Mouse (Mus musculus) lung, postnatal 0 days (tissue): ENCODE measurements around the gene Gtf3c2. TPM values are rescaled to one million over a fixed set of nuclear protein-coding genes. Genes with fewer than 3 reads are reported as not detected.
A peak's percentile ranks its signal among the peaks of the same experiment; 100 is the strongest.

ENCODE experiments used
- ATAC-seq: fragments of 200-750 bp; cut with Nextera tagmentation; 2 replicates; pipeline ENCODE4 v1.8.0; 2017; ENCODE audit warnings: moderate library complexity
- DNase-seq: peaks from one replicate; pipeline ENCODE4 v3.0.0-alpha.2; 2016; ENCODE audit warnings: low spot score
- H3K27ac ChIP-seq: fragments of 300-500 bp; sonication (generic); 2 replicates; pipeline ENCODE4 v1.5.1; 2014; ENCODE audit warnings: antibody characterized with exemption, mild to moderate bottlenecking, low read length, mixed read lengths
- H3K27me3 ChIP-seq: fragments of 300-500 bp; sonication (generic); replicated peaks from 2 replicates; pipeline ENCODE4 v1.6.1; 2014; ENCODE audit warnings: low read length, mixed read lengths; ENCODE audit not compliant: insufficient read depth
- H3K36me3 ChIP-seq: fragments of 300-500 bp; sonication (generic); 2 replicates; pipeline ENCODE4 v1.6.1; 2014; ENCODE audit warnings: low read length, mixed read lengths; ENCODE audit not compliant: insufficient read depth
- H3K4me1 ChIP-seq: fragments of 300-500 bp; sonication (generic); 2 replicates; pipeline ENCODE4 v1.6.1; 2014; ENCODE audit warnings: antibody characterized with exemption, low read depth, low read length, mixed read lengths; ENCODE audit not compliant: insufficient read depth
- H3K4me2 ChIP-seq: fragments of 300-500 bp; sonication (generic); replicated peaks from 2 replicates; pipeline ENCODE4 v1.6.1; 2014; ENCODE audit warnings: low read depth, mild to moderate bottlenecking, low read length, moderate library complexity, mixed read lengths
- H3K4me3 ChIP-seq: fragments of 300-500 bp; sonication (generic); 2 replicates; pipeline ENCODE4 v1.5.1; 2014; ENCODE audit warnings: low read depth, low read length
- H3K9ac ChIP-seq: fragments of 300-500 bp; sonication (generic); replicated peaks from 2 replicates; pipeline ENCODE4 v1.6.1; 2014; ENCODE audit warnings: low read depth, mild to moderate bottlenecking
- H3K9me3 ChIP-seq: fragments of 300-500 bp; sonication (generic); 2 replicates; pipeline ENCODE4 v1.6.1; 2016; ENCODE audit warnings: low read length, mixed read lengths
- CTCF ChIP-seq: IDR thresholded peaks from 2 replicates; pipeline ENCODE4 v1.5.1; 2016; ENCODE audit warnings: antibody characterized with exemption, mild to moderate bottlenecking
- EP300 ChIP-seq: IDR thresholded peaks from 2 replicates; pipeline ENCODE4 v1.6.1; 2016; ENCODE audit warnings: antibody characterized with exemption, mild to moderate bottlenecking, control low read depth
- WGBS: fragments of 180-500 bp; shearing (Covaris S2); extraction: QIAGEN DNeasy Blood & Tissue Kit; methylation state at CpG from one replicate; pipeline ENCODE4 v1.1.7; 2014; 5-methylcytosine and 5-hydroxymethylcytosine counted together
- polyA plus RNA-seq: library from polyadenylated mRNA; unstranded; fragments of >200 nt; fragmentation: Nextera tagmentation; extraction: Ambion mirVana; gene quantifications from 2 replicates; pipeline ENCODE4 v1.2.1, GENCODE M21; 2015

Gene Gtf3c2
- polyA plus RNA-seq, 1 experiment from 2014 or later = 24.2 TPM

DNA sequence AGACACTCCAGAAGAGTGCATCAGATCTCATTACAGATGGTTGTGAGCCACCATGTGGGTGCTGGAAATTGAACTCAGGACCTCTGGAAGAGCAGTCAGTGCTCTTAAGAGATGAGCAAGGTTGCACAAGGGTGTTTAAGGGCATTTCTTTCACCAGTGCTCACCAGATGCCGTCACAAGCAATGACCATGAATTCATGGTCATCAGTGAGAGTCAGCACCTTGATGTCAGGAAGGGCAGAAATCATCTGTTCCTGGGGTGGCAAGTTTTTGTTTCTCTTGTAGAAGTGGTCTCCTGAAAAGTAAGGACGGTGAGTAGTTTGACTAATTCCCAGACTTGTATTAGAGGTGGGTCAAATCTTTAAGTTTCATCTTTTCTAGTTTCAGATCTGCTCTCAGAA is 23.9 kb upstream of the Gtf3c2 start:
- TF ChIP-seq CTCF = no peak
- Histone ChIP-seq H3K36me3 (peaks cover 38% of the 10 kb centered on the region; the same call in 1 of the 2 replicates), H3K27me3 (no peaks in the 10 kb centered on the region), H3K9me3 (no peaks in the 10 kb centered on the region), H3K4me3 (no peak overlapping the region), H3K27ac (no peak overlapping the region), H3K9ac (no peak overlapping the region), H3K4me1 (peaks cover 12% of the 10 kb centered on the region; the same call in 1 of the 2 replicates), H3K4me2 (no peak overlapping the region)
- WGBS = 91% methylated on average over 2 of the region's 2 CpGs
- ATAC-seq (no peak), DNase-seq (no peak)

DNA sequence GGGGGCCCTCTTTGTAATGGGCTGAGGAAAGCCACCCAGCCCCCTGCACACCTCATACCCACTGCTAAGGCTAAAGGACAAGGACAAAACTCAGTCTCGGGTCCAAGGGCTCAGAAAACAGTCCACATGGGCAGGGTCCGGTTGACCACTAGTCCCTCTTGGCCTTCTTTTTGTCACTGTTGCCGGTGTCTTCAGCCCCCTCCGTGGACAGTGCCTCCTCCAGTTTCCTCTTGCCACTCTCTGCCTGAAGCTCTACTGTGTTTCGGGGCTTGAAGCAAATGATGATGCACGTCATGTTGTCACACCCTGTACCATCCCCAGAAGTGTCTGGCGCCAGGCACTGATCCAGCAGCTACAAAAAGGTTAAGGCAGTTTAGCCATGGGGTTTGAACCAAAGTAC is 23.0 kb upstream of the Gtf3c2 start:
- ATAC-seq (no peak), DNase-seq (no peak)
- peaks cover 12% of the 10 kb centered on the region; the same call in 1 of the 2 replicates for H3K4me1 ChIP-seq
- TF ChIP-seq CTCF (no peak), EP300 (no peak)
- peak overlapping the region; percentile 85 for H3K27ac ChIP-seq
- 86% methylated on average over 7 of the region's 7 CpGs for WGBS
- H3K4me3 ChIP-seq = no peak overlapping the region
- H3K9me3 ChIP-seq = no peaks in the 10 kb centered on the region
- H3K36me3 ChIP-seq = peaks cover 47% of the 10 kb centered on the region
- H3K4me2 ChIP-seq = peak overlapping the region; percentile 71
- H3K27me3 ChIP-seq = no peaks in the 10 kb centered on the region
- no peak overlapping the region; the same call in 1 of the 2 replicates for H3K9ac ChIP-seq

DNA sequence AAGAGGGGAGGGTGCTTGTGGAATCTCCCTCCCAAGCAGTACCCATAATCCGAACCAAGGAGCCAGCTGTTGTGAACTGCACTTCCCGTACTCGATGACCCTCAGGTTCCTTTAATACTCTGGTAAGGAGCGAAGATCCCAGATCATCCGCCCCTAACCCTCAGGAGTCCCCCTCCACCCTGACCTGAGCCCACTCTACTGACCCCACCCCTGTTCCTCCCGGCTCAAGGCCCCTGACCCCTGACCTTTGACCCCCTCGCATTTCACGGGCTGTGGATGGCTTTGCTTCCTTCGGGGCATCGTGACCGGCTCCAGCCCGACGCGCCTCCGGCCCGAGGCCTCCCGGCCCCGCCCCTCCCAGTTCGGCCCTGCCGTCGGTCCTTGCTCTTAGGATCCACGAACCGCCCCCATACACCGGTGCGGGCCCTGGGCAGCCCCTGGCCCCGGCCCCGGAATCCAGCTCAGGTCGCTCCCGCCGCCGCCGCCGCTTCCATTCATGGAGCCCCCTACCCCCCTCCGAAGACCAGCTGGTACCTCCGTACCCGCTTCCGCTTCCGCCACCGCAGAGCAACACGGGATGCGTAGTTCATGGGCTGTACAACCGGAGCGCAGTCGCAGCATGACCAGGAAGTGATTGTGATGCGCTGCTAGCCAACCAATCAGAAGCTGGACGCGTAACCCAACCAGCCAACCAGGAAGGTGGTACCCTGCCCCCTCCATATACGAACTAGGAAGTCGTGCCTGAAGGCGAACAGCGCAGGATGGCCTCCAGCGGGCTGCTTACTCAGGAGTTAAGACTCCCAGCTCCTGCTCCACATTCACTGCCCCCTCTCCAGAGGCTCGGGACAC is 22.0 kb upstream of the Gtf3c2 start, which contains the start of gene Zfp513:
Gene Zfp513 (minus strand): TSS at position 562 of the 849 bp plus-strand sequence.
- Histone ChIP-seq H3K27me3 (no peaks in the 10 kb centered on the region), H3K9me3 (no peaks in the 10 kb centered on the region), H3K4me1 (peaks cover 12% of the 10 kb centered on the region; the same call in 1 of the 2 replicates), H3K4me3 (peak within 1 kb of the TSS; percentile 86), H3K4me2 (peak within 1 kb of the TSS; percentile 78), H3K9ac (peak within 1 kb of the TSS; percentile 51), H3K36me3 (peaks cover 56% of the 10 kb centered on the region), H3K27ac (peak within 1 kb of the TSS; percentile 85)
- ATAC-seq (peak; percentile 98), DNase-seq (peak; percentile 100)
- no peak for TF ChIP-seq CTCF
- peak; percentile 28; the same call in 1 of the 2 replicates for TF ChIP-seq EP300
- WGBS = 1% methylated on average over 50 of the region's 53 CpGs

DNA sequence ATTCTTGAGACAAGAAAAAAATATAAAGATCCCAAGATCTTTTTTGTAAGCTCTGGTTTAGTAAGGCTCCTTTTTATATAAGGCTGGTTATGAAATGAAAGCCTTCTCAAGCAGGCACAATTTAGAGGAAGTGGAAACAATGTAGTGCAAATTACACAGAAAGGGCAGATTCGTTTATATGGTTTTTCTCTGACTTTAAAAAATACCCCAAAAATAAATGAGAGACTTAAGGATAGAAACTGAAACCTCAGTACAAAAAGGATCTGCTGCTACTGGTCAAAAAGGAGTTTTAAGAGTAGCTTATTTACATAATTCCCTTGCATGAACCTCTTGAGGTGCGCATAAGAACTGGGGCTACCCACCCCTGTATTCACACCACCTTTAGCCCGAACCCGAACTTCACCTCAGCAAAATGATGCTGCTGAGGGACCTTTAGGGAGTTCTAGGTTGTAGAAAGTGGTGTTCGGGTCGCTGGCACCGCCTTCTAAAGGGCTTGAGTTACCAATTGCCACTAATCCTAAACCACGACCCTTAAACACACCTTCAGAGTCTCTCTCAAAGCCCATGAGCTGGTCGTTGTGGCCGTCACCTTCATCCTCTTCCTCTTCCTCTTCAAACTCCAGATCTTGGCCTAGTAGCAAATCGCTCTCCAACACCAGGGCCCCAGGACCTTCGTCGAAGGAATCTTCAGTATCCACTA is 21.2 kb upstream of the Gtf3c2 start:
- H3K9ac ChIP-seq = peak overlapping the region; percentile 51
- ATAC-seq = no peak
- peak overlapping the region; percentile 86 for H3K4me3 ChIP-seq
- no peak for DNase-seq
- TF ChIP-seq CTCF = no peak
- TF ChIP-seq EP300 = no peak
- H3K27ac ChIP-seq = peak overlapping the region; percentile 67
- peaks cover 12% of the 10 kb centered on the region; the same call in 1 of the 2 replicates for H3K4me1 ChIP-seq
- 10% methylated on average over 13 of the region's 13 CpGs for WGBS
- H3K9me3 ChIP-seq = no peaks in the 10 kb centered on the region
- H3K36me3 ChIP-seq = peaks cover 56% of the 10 kb centered on the region
- H3K4me2 ChIP-seq = peak overlapping the region; percentile 78
- H3K27me3 ChIP-seq = no peaks in the 10 kb centered on the region

DNA sequence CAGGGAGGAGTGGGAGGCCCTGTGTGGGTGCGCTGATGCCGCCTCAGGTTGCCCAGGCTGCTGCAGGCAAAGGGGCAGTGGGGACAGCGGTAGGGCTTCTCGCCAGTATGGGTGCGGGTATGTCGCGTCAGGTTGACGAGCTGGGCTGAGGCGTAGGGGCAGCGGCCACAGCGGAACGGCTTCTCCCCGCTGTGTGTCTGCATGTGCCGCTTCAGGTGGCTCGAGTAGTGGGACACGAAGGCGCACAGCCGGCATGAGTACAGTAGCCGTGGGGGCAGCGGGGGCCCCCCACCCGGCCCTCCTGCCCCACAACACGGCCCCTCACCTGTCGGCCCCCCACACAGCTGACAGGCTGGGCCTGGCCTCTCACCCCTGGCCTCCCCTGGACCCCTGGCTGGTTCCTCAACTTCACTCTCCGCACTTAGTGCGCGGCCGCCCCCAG is 20.4 kb upstream of the Gtf3c2 start:
- Histone ChIP-seq H3K27me3 (no peaks in the 10 kb centered on the region), H3K36me3 (peaks cover 59% of the 10 kb centered on the region), H3K9ac (peak overlapping the region; percentile 51; the same call in 1 of the 2 replicates), H3K4me3 (no peak overlapping the region), H3K9me3 (no peaks in the 10 kb centered on the region), H3K4me1 (peaks cover 12% of the 10 kb centered on the region; the same call in 1 of the 2 replicates), H3K4me2 (no peak overlapping the region), H3K27ac (no peak overlapping the region)
- WGBS = 89% methylated on average over 27 of the region's 27 CpGs
- ATAC-seq (no peak), DNase-seq (no peak)
- no peak for TF ChIP-seq EP300
- TF ChIP-seq CTCF = no peak

DNA sequence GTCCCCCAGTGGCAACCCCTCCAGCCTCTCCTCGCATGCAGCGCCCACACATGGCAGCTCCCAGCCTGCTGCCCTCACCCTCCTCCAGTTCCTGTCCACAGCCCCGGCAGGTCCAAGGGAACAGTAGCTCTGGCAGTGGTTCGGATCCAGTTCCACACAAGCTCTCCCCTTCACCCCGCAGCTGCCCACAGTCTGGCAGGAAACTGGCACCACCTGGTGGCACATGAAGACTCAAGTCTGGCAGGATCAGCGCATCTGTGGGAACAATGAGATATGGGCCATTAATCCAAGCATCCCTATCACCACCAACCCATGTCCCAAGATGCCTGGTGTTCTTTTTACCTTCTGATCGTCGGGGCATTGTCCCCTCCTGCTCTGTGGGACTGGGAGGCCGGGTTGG is 19.9 kb upstream of the Gtf3c2 start:
- peaks cover 12% of the 10 kb centered on the region; the same call in 1 of the 2 replicates for H3K4me1 ChIP-seq
- H3K27ac ChIP-seq = no peak overlapping the region
- H3K9ac ChIP-seq = no peak overlapping the region
- no peaks in the 10 kb centered on the region for H3K27me3 ChIP-seq
- DNase-seq = no peak
- H3K4me3 ChIP-seq = no peak overlapping the region
- no peaks in the 10 kb centered on the region for H3K9me3 ChIP-seq
- WGBS = 72% methylated on average over 9 of the region's 9 CpGs
- peaks cover 55% of the 10 kb centered on the region for H3K36me3 ChIP-seq
- no peak for ATAC-seq
- TF ChIP-seq CTCF = peak; percentile 47
- TF ChIP-seq EP300 = no peak
- H3K4me2 ChIP-seq = no peak overlapping the region
